Mouse (Mus musculus) left cerebral cortex, adult 9 months (tissue): Measurements from ENCODE around the gene Ctbp2.

Source experiments
- DNase-seq, 2 experiments: peaks; one replicate each; pipeline ENCODE4 v3.0.0; 2022; ENCODE audit warnings: low spot score in 2 of 2

Ctbp2 gene

DNA sequence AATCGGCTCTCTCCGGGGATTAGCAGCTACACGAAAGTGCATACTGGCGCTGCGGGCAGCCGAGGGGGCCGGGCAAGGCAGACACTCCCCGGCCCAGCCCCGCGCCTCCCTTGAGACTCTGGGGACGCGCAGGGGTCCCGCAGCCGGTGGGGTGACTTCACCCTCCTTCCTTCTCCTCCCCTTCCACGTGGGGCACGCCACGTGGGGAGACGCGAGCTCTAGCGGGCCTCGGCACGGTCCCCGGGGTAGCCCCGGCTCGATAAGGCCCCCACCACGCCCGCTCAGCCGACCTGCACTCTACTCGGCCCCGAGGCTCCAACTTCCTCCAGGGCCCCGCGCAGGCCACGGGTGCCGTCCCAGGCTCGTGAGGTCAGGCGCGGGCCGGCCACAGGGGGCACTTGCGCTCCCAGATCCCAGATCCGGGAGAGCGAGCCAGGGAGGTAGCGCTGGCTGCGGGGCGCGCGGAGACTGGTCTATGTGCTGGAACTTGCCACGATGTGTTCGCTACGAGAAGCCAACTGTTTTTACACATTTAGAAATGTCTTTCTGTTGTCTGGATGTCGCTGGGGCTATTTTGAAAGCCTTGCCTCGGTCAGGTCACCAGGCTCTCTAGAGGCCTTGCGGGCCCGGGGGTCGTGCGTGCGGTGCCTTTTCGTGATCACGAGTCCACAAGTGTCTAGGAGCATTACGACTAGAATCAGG lies at the start of gene Ctbp2:
Gene Ctbp2 (minus strand): TSS at position 356 of the 702 bp plus-strand sequence.
- peak in 1 of 2 experiments; percentile 42 for DNase-seq

DNA sequence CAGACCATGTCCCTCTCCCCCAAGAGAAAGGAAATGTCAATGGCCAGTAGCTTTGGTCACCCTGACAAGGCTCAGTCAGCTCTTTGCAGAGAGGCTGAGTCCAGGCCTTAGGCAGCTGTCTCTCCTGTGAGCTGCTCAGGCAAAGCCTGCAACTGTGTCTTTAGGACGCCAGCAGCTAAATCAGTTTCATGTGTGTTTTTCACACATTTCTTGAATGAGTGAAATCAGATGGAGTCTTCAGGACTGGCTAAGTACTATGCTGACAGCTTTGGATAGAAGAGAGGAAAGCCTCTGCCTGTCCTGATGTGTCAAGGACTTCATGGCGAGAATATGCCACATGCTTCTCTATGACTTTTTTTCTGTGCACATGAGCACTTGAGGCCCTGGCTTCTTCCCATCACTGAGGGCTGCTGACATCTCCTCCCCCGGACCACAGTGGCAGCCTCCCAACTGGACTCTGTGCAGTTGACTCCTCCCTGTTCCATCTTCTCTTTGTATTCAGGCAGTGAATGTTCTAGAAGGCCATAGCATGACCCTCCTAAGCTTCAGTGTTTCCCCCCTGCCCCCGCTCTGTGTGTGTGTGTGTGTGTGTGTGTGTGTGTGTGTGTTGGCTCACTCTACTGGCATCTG lies 47.4 kb upstream of the Ctbp2 start:
- no peak for DNase-seq

DNA sequence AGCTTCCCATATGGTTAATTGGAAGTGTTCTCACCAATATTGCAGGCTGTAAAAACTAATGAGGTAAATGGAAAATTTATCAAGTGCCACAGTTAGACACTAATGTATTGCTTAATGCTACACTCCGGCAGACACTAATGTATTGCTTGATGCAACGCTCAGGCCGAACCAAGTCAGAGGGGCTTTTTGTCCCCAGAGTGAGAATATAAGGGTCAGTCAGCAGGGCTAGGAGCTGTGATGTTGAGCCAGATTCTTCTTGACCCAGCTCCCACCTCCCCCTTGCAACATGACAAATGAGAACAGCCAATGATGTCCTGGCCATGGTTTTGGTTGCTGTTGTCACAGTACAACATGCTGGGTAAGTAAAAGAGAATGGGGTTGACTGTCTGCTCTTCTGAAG lies 44.8 kb upstream of the Ctbp2 start:
- DNase-seq, result no peak

DNA sequence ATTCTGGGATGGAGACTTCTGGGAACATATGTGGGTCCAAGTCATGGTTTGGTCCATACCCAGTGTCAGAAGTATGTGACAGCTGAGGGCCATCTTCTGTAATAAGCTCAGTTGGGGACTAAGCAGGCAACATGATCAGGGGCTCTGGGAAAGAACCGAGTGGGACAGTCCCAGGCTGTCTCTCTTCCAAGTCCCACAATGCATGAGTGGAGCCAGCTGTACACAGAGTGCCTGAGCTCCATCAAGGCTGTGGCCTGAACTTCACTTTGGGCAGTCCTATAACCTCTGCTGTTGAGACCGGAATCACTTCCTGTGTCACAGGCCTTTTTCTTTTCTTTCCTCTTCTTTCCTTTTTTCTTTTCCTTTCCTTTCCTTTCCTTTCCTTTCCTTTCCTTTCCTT lies 43.7 kb upstream of the Ctbp2 start:
- no peak for DNase-seq

DNA sequence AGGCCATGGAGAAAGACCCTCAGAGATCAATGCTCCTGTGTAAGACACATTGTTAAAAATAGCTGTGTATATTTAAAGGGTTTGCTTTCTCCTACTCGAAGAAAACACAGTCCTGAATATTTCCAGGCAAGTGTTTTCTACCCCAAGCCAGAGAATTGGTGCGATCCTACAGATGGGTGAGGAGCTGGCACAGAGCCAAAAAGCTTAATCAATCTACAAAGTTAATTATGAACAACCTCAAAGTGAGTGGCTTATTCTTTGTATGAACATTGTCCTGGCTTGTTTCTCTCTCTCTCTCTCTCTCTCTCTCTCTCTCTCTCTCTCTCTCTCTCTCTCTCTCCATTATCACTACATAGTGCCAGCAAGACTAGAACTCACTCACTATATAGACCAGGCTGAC lies 40.6 kb upstream of the Ctbp2 start:
- DNase-seq, result no peak

DNA sequence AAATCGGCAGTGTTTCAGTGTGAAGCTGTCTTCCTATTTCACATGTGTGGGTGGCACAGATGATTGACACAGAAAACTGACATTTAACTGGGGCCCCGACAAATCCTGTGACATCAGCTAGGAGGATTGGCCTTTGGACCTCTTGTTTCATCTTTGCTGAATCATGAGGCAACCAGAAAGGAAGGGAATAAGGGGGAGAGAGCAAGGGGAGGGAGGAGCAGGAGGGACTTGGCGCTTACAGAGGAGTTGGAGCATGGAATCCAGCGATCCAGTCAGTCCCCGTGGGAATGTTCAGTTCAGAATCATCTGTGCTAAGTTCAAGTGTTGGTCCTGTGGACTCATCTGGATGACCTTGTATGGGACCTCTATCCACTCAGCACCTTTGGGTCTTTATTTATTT lies 38.9 kb upstream of the Ctbp2 start:
- DNase-seq, result no peak

DNA sequence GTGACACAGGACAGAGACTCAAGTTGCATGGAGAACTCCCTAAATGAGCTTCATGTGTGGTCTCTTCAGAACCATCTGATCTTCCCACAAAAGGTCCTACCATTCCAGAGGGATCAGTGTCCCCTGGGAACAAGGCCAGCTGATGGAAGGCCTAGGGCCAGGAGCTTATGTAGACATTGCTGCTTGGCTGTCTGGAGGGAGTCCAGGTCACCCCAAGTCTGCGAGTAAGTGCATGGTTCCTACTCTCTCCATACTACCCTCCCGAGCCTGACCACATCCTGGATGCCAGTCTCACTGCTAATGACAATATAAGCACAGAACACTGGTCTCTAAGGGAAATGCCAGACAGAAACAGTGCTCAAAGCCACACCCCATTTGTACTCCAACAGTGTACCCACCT lies 38.0 kb upstream of the Ctbp2 start:
- no peak for DNase-seq

DNA sequence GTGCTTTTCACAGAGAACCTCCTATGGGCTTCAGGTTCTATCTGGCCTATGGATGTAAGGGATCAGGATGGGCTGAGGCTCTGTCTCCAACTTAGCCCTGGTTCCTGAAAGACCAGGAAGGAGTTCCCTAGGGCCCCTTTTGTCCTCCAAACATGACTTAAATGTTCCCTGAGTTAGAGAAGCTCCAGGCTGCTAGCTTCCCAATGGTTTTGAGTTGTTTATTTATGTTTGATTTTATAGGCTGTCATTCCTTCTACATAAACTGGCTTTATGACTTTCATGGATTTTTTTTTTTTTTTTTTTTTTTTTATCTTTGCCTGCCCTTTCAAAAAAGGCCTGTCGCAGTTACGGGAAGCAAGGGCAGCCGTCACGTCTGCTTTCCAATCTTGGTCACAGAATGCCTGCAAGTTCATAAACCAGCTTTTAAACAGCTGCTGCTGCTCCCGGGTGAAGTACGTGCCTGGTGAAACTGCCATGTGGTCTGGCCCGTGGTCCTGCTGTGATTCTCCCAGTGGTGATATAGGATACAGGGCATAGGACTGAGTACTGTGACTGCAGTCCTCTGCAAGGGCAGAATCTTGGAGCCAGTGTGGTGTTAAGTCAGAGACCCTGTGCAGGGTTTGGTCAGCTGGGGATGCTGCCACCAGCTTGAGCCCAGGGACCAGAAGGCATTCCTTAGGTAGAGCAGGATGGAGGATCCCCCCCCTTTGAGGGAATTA lies 37.4 kb upstream of the Ctbp2 start:
- no peak for DNase-seq

DNA sequence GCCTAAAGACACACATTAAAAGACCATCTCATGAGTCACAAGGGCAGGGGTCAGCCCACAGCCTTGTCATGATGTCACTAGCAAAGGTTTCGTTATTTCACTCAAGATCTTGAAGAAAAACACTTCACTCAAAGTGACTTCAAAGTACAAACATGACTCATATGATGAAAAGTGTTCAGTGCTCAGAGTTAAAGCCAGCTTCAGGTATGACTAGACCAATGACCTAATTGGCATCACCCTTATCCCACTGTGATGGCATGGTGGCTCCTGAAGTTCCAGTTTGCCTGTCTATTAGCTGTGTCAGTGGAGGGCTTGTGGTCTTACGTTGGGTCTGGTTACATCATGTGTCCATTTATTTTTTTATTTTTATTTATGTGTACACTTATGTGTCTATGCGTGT lies 35.4 kb upstream of the Ctbp2 start:
- DNase-seq, result no peak

DNA sequence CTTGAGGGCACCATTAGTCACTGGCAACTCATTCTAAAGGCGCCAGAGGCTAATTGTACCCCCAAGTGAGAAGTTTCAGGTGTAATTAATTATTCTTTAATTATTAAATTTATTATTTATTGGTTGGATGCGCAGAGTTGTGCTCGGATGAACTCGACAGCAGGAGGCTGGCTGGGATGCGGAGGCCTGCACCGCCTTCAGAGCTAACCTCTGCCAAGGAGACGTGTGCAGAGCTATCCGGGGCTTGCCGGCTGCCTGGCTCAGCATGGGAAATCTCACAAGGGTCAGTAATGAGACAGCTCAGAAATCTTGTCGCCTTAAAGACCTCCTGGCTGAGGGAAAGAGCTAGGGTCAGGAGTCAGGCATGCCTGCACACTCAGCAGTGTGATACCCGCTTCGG lies 31.5 kb upstream of the Ctbp2 start:
- DNase-seq, result no peak

DNA sequence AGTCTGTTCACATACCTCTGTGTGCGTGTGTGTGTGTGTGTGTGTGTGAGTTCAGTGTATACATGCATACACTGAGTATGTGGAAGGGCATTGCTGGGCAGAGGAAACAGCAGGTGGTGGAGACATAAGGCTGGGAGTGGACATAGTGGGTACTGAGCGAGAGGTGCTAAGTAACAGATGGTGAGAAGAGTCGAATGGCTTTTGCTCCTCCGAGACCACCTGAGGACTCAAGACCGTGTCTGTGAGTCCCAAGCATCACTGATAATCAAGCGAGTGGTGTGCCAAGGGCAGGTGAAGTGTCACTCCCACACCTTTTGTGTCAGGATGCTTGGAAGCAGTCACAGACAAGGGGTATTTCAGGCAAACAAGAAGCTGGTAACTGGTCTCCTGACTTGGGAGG lies 30.7 kb upstream of the Ctbp2 start:
- DNase-seq, result no peak

DNA sequence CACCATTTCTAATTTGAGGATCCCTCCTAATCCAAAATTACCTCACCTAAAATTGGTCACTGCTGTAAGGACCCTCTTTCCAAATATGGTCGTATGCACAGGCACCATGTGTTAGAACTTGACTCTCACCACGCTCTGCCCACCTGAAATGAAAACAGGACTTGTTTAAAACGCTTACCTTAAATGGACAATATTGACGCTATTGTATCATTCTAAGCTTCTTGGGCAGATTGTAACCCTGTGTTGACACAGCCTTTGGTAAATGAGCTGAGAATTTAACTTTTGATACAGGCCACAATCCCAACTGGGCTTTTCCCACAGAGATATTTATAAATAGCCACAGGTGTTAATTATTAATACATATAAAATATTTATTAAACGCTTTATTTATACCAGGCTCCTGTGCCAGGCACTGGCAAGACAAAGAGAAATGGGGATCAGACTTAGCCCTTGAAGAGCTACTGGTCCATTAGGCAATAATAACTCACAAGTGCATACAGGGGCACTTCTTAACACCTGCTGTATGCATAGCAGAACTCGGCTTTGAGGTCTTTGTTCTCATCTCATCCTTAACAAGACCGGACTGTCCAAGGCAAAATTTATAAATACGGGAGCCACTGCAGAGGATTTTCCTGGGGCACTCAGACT lies 15.7 kb upstream of the Ctbp2 start:
- DNase-seq, result no peak

DNA sequence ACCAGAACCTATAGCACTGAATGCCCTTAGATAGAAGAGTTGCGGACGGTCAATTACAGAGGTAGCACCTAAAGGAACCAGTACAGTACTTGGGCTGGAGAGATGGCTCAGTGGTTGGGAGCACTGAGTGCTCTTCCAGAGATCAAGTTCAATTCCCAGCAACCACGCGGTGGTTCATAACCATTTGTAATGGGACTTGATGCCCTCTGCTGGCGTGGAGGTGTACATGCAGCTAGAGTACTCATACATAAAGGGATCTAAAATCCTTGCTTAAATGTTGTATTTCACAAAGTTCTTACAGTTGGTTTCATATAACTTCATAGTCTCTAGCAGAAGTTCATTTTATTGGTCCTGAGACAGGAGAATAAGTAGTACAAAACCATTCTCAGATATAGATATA lies 9.4 kb upstream of the Ctbp2 start:
- DNase-seq, result no peak

DNA sequence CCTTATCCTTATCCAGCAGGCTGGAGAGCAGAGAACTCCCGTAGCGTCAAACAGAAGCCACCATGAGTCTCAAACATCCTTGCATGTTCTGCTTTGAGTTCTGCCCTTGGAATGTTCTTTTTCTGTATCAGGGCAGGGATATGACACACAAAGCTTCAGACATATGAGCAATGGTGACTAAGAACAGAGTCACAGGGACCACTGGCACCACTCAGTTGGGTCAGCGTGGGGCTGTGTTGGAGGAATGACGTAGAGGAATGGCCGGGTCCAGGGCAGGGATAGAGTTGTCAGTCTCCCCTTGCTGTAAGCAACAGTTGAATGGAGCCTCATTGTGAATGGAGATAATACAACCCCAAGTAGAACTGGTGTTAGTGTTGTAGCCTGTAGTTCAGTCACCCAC lies 8.5 kb upstream of the Ctbp2 start:
- no peak for DNase-seq

DNA sequence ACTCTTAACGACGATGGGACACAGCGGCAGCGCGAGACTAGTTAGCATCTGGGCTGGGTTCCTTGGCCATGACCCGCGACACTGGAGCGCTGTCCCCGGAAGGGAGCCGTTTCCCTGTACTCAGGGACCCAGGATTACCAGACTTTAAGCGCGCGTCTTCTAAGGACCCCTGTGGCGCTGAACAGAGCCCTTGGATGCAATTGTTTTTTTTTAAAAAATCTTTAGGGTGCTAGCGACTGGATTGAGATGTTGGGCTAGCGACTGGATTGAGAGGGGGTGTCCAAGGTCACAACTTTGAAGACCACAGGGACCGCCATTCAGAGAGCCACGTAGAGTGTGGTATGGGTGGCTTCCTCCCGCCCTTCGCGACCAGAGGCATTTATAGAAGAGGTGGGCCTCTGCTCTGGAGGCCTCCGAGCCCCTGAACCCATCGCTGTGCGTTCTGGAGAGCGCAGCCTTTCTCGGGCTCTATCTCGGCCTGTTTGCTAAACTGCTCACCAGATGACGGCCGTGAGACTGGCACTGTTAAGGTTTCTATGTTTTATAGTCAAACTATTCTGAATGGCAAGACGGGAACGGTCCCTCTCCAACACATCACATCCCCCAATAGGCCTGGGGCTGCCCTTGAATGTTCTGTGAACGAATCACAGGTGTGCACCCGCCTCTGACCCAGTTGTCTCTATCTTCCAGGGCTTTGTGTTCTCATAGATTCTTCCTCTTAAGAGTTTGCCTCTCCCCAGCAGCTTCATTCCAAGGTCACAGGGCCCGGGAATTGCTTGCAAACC lies 739 bp upstream of the Ctbp2 start:
- peak in 1 of 2 experiments; percentile 8 for DNase-seq

DNA sequence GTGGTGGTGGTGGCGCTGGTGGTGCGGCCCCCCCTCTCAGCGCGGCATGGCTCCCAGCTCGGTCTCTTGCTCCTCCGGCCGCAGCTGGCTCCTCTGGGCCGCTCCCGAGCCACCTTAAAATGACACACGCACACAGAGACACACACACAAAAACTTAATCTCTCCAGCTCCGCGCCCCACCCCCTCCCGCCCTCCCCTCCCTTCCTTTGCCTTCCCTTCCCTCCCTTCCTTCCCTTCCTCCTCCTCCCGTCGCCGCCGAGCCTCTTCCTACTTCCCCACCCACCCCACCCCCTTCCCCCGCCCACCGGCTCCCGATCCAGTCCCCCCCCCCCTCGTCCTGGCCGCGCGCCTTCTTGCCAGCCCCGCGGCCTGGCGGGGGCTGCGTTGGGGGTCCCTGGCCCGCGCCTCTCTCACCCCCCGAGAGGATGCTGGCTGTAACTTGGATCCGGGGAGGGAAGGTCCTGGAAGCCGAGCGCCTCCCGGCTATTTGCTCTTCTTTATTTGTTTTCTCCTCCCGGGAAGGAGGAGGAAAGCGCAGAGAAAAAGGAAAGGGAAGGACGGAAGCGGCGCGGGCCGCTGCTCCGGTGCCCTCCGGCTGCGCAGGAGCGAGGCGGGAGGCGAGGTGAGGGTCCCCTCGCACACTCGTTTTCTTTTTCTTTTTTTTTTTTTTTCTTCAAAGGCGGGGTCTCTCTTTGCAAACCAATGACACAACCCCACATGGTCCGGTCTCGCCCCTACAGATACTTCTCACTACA lies 733 bp downstream of the Ctbp2 start, which contains the start of gene Fgfr2:
Gene Fgfr2 (minus strand): TSS at position 107 of the 755 bp plus-strand sequence.
- DNase-seq, result peak in 1 of 2 experiments; percentile 29

DNA sequence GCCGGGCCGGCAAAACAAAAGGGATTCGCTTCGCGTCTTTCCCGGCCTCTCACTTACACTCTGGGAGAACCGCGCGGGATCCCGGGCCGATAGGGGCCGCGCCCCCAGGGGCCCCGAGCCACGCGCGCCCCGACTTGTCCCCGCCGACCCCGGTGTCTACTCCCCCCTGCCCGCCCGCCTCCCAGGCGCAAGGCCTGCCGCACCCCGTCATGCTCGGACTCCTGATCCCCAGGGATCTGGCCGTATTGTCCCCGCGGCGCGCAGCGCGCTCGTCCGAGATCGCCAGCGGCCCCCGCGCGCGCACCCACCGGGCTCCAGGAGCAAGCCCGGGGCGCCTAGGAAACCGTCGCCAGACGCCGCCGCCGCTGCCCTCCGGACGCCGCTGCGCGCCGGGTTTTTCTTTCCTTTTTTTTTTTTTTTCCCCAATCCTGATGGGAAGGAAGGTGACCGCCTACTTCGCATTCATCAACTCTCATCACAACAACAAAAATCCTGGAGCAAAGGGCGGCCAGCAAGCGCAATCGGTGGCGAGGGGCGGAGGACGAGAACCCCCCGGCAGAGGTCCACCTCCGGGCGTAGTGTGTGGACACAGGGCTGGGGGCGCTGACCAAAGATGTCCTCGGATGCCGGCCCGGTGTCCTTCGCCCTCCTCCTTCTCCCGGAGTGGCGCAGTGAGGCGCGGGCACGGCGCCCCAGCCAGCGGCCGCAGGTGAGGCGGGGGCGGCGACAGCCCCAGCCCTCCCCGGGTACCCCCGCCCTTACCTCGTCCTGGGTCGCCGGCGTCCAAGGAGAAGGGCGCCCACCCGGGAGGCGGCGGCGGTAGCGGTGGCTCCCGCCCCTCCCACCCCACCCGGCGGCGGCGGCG lies 1.5 kb downstream of the Ctbp2 start:
- DNase-seq, result peak in 1 of 2 experiments; percentile 17

DNA sequence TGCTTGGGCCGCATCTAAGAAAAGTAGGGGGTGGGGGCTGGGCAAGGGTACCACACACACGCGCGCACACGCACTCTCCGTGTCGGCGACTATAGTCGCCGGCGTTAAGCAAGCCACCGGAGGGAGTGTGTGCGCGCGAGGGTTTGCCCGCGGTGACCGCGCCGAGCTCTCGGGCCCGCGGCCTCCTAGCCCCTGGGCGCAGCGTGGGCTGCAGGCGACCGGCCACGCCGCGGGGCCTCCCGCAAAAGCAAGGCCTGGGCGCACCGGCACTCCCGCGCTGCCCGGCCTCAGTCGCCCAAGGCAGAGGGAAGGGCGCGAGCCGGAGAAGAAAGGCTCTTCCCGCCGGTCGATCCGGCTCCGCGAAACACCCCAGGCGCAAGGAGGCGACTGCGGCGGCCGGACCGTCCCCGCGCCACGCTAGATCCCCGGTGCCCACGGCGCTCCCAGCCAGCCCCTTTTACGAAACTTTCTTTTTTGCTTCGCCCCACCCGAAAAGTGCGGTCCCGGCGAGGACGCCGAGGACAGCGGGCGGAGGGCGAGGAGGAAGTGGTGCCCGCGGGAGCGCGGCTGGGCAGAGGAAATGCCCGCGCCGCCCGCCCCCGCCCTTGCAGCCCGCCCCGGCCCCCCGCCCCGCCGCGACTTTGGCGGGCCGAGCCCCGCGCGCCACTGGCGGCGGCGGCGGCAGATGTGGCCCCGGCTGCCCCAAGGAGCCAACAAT lies 2.3 kb downstream of the Ctbp2 start:
- no peak for DNase-seq

DNA sequence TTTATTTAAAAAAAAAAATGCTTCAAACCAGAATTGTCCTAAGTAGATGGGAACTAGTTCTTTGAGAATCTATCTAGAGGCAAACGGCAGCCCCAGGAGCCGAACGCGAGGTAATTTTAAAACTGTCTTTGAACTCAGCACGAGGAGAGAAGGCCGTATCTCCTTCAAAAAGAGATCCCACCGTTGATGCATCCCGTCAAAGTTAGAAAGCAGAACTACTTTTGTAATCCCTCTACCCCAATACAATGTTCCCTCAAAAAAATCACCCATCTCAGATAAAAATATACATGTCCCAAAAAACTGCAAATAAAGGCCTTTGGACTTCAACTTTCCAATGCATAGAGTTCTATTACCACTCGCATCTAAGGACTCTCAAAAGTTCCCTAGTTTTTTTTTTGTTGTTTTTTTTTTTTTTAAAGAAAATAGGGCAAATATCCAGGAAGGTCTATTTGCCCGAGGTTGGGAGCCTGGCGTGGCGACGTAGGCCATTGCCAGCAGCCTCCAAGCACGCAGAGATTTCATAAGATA lies 3.0 kb downstream of the Ctbp2 start:
- no peak for DNase-seq
